Comparison of ENCODE assay signal across 8 mouse cellular contexts in the genomic region with DNA sequence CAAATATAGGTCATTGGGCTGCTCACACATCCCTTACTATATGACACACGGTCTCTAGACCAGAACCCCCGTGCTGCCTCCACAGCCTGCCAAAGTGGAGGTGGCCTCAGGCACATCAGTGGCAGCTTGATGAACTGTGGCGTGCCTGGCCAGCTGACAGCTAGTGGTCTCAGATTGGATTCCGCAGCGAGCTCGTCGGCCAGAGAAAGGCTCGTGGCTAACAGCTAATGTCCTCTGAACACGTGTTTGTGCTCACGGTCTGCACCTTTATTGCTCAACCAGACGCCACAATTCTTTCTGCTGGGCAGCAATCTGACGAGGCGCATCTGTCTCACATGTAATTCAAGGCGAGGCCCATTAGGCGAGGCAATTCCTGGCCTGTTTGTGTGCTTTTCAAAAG.
DNase-seq lines count a peak whose midpoint lies in the region; ATAC-seq lines count a peak whose summit lies in the region.
"Had no signal": no experiment of that assay in that cellular context is flagged by ENCODE, and none has a peak within 500 bp of the region (broad histone marks: within the 10 kb centered on the region; RNA-seq: fewer than 3 reads in every experiment).

No protein-coding gene starts in this region.

- DNase-seq in midbrain, embryonic 10.5 days (ENCODE audit: low spot score), result no peak
- peak; percentile 62 for DNase-seq in forebrain, embryonic 14.5 days (ENCODE audit: low spot score)
- DNase-seq in retina, postnatal 1 day, result peak; percentile 86
- no peak for DNase-seq in c-Kit-positive CD71-positive TER-119-positive erythroid progenitor cells, embryonic 14.5 days (ENCODE audit: low spot score)
- no peak for DNase-seq in adrenal gland, adult (ENCODE audit: inconsistent age in 2 of 2, low spot score in 1 of 2)

- peaks cover 26% of the 10 kb centered on the region for H3K27me3 ChIP-seq in midbrain, embryonic 12.5 days
- H3K27me3 ChIP-seq in midbrain, embryonic 10.5 days (ENCODE audit: low read depth, poor library complexity, severe bottlenecking), result peaks cover 22% of the 10 kb centered on the region; the same call in 1 of the 2 replicates
- H3K27me3 ChIP-seq in forebrain, embryonic 14.5 days (replicated peaks; ENCODE audit: control insufficient read depth, insufficient read depth, low read length), result peaks cover 3% of the 10 kb centered on the region; the same call in 1 of the 2 replicates
- peaks cover 15% of the 10 kb centered on the region; the same call in 1 of the 2 replicates for H3K27me3 ChIP-seq in lung, embryonic 15.5 days
- H3K27me3 ChIP-seq: Patski had no signal

- 0 out of 2 replicates have a peak overlapping the region, but pooled peaks have one; percentile 20 for H3K9ac ChIP-seq in midbrain, embryonic 12.5 days (replicated peaks)
- H3K9ac ChIP-seq in forebrain, embryonic 14.5 days (ENCODE audit: low read length), result no peak overlapping the region
- no peak overlapping the region for H3K9ac ChIP-seq in lung, embryonic 15.5 days

- H3K36me3 ChIP-seq in midbrain, embryonic 12.5 days, result no peaks in the 10 kb centered on the region
- H3K36me3 ChIP-seq in midbrain, embryonic 10.5 days, result no peaks in the 10 kb centered on the region
- H3K36me3 ChIP-seq in forebrain, embryonic 14.5 days (ENCODE audit: control insufficient read depth, insufficient read depth, low read length), result no peaks in the 10 kb centered on the region
- no peaks in the 10 kb centered on the region for H3K36me3 ChIP-seq in lung, embryonic 15.5 days

- ATAC-seq in midbrain, embryonic 12.5 days (ENCODE audit: low FRiP score, low read depth), result no peak
- peak; percentile 20; the same call in 1 of the 2 replicates for ATAC-seq in forebrain, embryonic 14.5 days
- ATAC-seq in lung, embryonic 15.5 days (ENCODE audit: borderline replicate concordance, extremely low read depth, low FRiP score, low TSS enrichment), result peak; percentile 52; the same call in 1 of the 2 replicates
- ATAC-seq: Patski had no signal

- H3K27ac ChIP-seq in midbrain, embryonic 12.5 days (replicated peaks), result peak overlapping the region; percentile 31
- no peak overlapping the region for H3K27ac ChIP-seq in midbrain, embryonic 10.5 days (replicated peaks)
- H3K27ac ChIP-seq in forebrain, embryonic 14.5 days (ENCODE audit: low read depth, low read length), result no peak overlapping the region
- no peak overlapping the region for H3K27ac ChIP-seq in lung, embryonic 15.5 days

- 50% methylated on average over 15 of the region's 15 CpGs for WGBS in midbrain, embryonic 12.5 days
- WGBS in midbrain, embryonic 10.5 days, result 80% methylated on average over 15 of the region's 15 CpGs
- WGBS in forebrain, embryonic 14.5 days, result 24% methylated on average over 15 of the region's 15 CpGs
- 34% methylated on average over 15 of the region's 15 CpGs for WGBS in lung, embryonic 15.5 days

- no peak overlapping the region for H3K4me2 ChIP-seq in midbrain, embryonic 12.5 days (replicated peaks)
- no peak overlapping the region for H3K4me2 ChIP-seq in forebrain, embryonic 14.5 days (ENCODE audit: low read length)
- no peak overlapping the region for H3K4me2 ChIP-seq in lung, embryonic 15.5 days

- H3K9me3 ChIP-seq in midbrain, embryonic 12.5 days, result no peaks in the 10 kb centered on the region
- no peaks in the 10 kb centered on the region for H3K9me3 ChIP-seq in midbrain, embryonic 10.5 days (replicated peaks)
- H3K9me3 ChIP-seq in forebrain, embryonic 14.5 days (replicated peaks; ENCODE audit: control insufficient read depth, low read length), result no peaks in the 10 kb centered on the region
- no peaks in the 10 kb centered on the region for H3K9me3 ChIP-seq in lung, embryonic 15.5 days

- H3K4me1 ChIP-seq in midbrain, embryonic 12.5 days, result peaks cover 30% of the 10 kb centered on the region
- H3K4me1 ChIP-seq in midbrain, embryonic 10.5 days, result peaks cover 50% of the 10 kb centered on the region
- H3K4me1 ChIP-seq in forebrain, embryonic 14.5 days (ENCODE audit: control insufficient read depth, insufficient read depth, low read length), result peaks cover 7% of the 10 kb centered on the region; the same call in 1 of the 2 replicates
- peaks cover 31% of the 10 kb centered on the region for H3K4me1 ChIP-seq in lung, embryonic 15.5 days

- H3K4me3 ChIP-seq in midbrain, embryonic 12.5 days, result no peak overlapping the region
- H3K4me3 ChIP-seq in midbrain, embryonic 10.5 days, result no peak overlapping the region
- H3K4me3 ChIP-seq in forebrain, embryonic 14.5 days (ENCODE audit: low read depth, low read length), result no peak overlapping the region
- H3K4me3 ChIP-seq in lung, embryonic 15.5 days, result no peak overlapping the region

Comparison
In these comparisons a context has a peak if more than half of its experiments do, and no peak if none do; other contexts are left out.
1. DNase-seq: peak in forebrain, embryonic 14.5 days (single experiment) and retina, postnatal 1 day (single experiment); none in midbrain, embryonic 10.5 days (single experiment), c-Kit-positive CD71-positive TER-119-positive erythroid progenitor cells, embryonic 14.5 days (single experiment) and adrenal gland, adult (0 of 2).